Mouse (Mus musculus): Measurements from ENCODE around the gene Fbxl14. TPM values are rescaled to one million over a fixed set of nuclear protein-coding genes. Genes with fewer than 3 reads are reported as not detected.

Gene Fbxl14
- polyA plus RNA-seq, 1 experiment from 2014 or later = 3.9 TPM

DNA sequence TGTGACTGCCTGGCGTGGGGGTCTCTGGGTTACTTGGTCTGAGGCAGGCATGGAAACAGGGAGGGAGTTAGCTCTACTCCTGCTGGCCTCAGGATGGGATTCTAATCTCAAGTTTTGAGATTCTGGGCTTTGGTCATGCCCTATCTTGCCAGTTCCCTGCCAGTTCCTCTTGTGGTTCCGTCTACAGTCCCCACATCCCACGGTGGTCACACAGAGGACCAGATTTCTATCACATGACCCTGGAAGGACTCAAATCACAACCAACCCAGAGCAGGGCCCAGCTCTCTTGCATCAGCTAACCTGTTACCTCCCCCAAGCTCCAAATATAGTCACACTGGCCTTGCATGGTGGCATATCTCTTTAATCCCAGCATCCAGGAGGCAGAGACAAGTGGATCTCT, 50.2 kb downstream of the Fbxl14 start:
- H3K27me3 ChIP-seq (replicated peaks; ENCODE audit: insufficient read depth, low read length) = no peaks in the 10 kb centered on the region
- no peaks in the 10 kb centered on the region for H3K9me3 ChIP-seq (ENCODE audit: low read length)
- H3K4me1 ChIP-seq (ENCODE audit: insufficient read depth, low read depth, low read length) = no peaks in the 10 kb centered on the region
- H3K4me2 ChIP-seq (replicated peaks; ENCODE audit: low read depth, low read length) = no peak overlapping the region
- WGBS = 76% methylated on average over 3 of the region's 3 CpGs
- no peak overlapping the region for H3K27ac ChIP-seq (ENCODE audit: low read length)
- no peaks in the 10 kb centered on the region for H3K36me3 ChIP-seq (ENCODE audit: insufficient read depth, low read length)
- no peak overlapping the region for H3K4me3 ChIP-seq (ENCODE audit: low read depth, low read length)
- DNase-seq (ENCODE audit: low spot score) (no peak), ATAC-seq (no peak)
- no peak for TF ChIP-seq CTCF (IDR thresholded peaks at IDR 0.05)
- no peak for TF ChIP-seq EP300 (IDR thresholded peaks at IDR 0.05)
- H3K9ac ChIP-seq (replicated peaks; ENCODE audit: low read depth) = no peak overlapping the region

Other genes with a start within 250 kb of the Fbxl14 start
- gene Cacna2d4, start 243.1 kb upstream of the Fbxl14 start, polyA plus RNA-seq (2015; fragmentation: Nextera tagmentation; extraction: Ambion mirVana) = 0.19 and 0.39 TPM in 2 replicates
- 0.20 and 0.29 TPM in 2 replicates for gene Lrtm2, start 148.9 kb upstream of the Fbxl14 start, polyA plus RNA-seq (2015; fragmentation: Nextera tagmentation; extraction: Ambion mirVana)
- 60.7 and 66.4 TPM in 2 replicates for gene Adipor2, start 62.0 kb upstream of the Fbxl14 start, polyA plus RNA-seq (2015; fragmentation: Nextera tagmentation; extraction: Ambion mirVana)
- 4.8 and 6.6 TPM in 2 replicates for gene Wnt5b, start 64.7 kb downstream of the Fbxl14 start, polyA plus RNA-seq (2015; fragmentation: Nextera tagmentation; extraction: Ambion mirVana)

All from lung, postnatal 0 days (tissue).